ENCODE assay signal across 7 mouse cellular contexts in genomic region chr12:102719552-102720315, GRCm38 (mm10). TPM values are rescaled to one million over a fixed set of nuclear protein-coding genes. Genes with fewer than 3 reads are reported as not detected.
DNase-seq lines count a peak whose midpoint lies in the region; ATAC-seq and TF ChIP-seq lines count a peak whose summit lies in the region.

No protein-coding gene starts in this region.

- no peaks in the 10 kb centered on the region for H3K27me3 ChIP-seq in spleen, adult 2 months (ENCODE audit: control insufficient read depth, insufficient read depth, low read length)
- no peaks in the 10 kb centered on the region for H3K27me3 ChIP-seq in forebrain, embryonic 16.5 days (replicated peaks; ENCODE audit: control insufficient read depth, insufficient read depth, low read length)

- DNase-seq in spleen, adult 2 months (ENCODE audit: low read depth in 1 of 2, low spot score in 2 of 2): peak in 1 of 2 experiments; percentile 25
- DNase-seq in spleen, postnatal 4 days (ENCODE audit: low spot score in 2 of 2): no peak
- peak; percentile 78 for DNase-seq in brain, adult 2 months (ENCODE audit: low read depth, low spot score)
- peak; percentile 55 for DNase-seq in kidney, postnatal 14 days
- peak; percentile 33 to 49 for DNase-seq in natural killer cell, adult 2 months (ENCODE audit: low spot score in 2 of 2)
- no peak for DNase-seq in ovary, postnatal 10 days (ENCODE audit: low spot score)

- no peaks in the 10 kb centered on the region for H3K9me3 ChIP-seq in forebrain, embryonic 16.5 days (ENCODE audit: control insufficient read depth, low read length)

- no peak overlapping the region for H3K4me3 ChIP-seq in spleen, adult 2 months (ENCODE audit: extremely low read depth, insufficient read depth, insufficient read length)
- no peak overlapping the region for H3K4me3 ChIP-seq in forebrain, embryonic 16.5 days (replicated peaks; ENCODE audit: low read length)

- peak overlapping the region; percentile 30 for H3K4me2 ChIP-seq in forebrain, embryonic 16.5 days (ENCODE audit: low read length)

- peak; percentile 49; the same call in 1 of the 2 replicates for TF ChIP-seq CTCF in spleen, adult 2 months (IDR thresholded peaks at IDR 0.05; ENCODE audit: extremely low read depth, insufficient read depth, insufficient read length, insufficient replicate concordance)

- no peaks in the 10 kb centered on the region for H3K36me3 ChIP-seq in spleen, adult 2 months (ENCODE audit: control insufficient read depth, insufficient read depth, low read length)
- H3K36me3 ChIP-seq in forebrain, embryonic 16.5 days (ENCODE audit: control insufficient read depth, insufficient read depth): no peaks in the 10 kb centered on the region

- H3K27ac ChIP-seq in spleen, adult 2 months (ENCODE audit: insufficient read depth, low read length): no peak overlapping the region
- H3K27ac ChIP-seq in forebrain, embryonic 16.5 days (ENCODE audit: low read length): no peak overlapping the region

- peak; percentile 79 for ATAC-seq in forebrain, embryonic 16.5 days

- TF ChIP-seq POLR2A in spleen, adult 2 months (IDR thresholded peaks at IDR 0.05; ENCODE audit: low read depth, low read length): no peak

- no peaks in the 10 kb centered on the region; the same call in 1 of the 2 replicates for H3K4me1 ChIP-seq in spleen, adult 2 months (ENCODE audit: control insufficient read depth, insufficient read depth, insufficient read length)
- H3K4me1 ChIP-seq in forebrain, embryonic 16.5 days (replicated peaks; ENCODE audit: control insufficient read depth, insufficient read depth, low read length): peaks cover 4% of the 10 kb centered on the region; the same call in 1 of the 2 replicates

- H3K9ac ChIP-seq in forebrain, embryonic 16.5 days (replicated peaks; ENCODE audit: low read depth, low read length): no peak overlapping the region

- 50% methylated on average over 13 of the region's 13 CpGs for WGBS in spleen, adult 2 months
- WGBS in forebrain, embryonic 16.5 days: 25% methylated on average over 13 of the region's 13 CpGs

RNA-seq across cellular contexts. Expression of gene Itpk1, which starts 15.0 kb away (rescaled TPM):
- polyA plus RNA-seq in spleen, adult 2 months (2012; rRNA removed): 21.1 and 22.2 TPM in 2 replicates
- polyA plus RNA-seq in forebrain, embryonic 16.5 days (2015; fragmentation: Nextera tagmentation; extraction: Ambion mirVana): 66.5 and 68.7 TPM in 2 replicates

RNA-seq across cellular contexts. Expression of gene Moap1, which starts 23.7 kb away (rescaled TPM):
- polyA plus RNA-seq in spleen, adult 2 months (2012; rRNA removed): 0.32 and 0.40 TPM in 2 replicates
- polyA plus RNA-seq in forebrain, embryonic 16.5 days (2015; fragmentation: Nextera tagmentation; extraction: Ambion mirVana): 53.6 and 60.2 TPM in 2 replicates

RNA-seq across cellular contexts. Expression of gene Tmem251, which starts 23.8 kb away (rescaled TPM):
- polyA plus RNA-seq in spleen, adult 2 months (2012; rRNA removed): 1.8 and 2.6 TPM in 2 replicates
- 11.0 and 11.9 TPM in 2 replicates for polyA plus RNA-seq in forebrain, embryonic 16.5 days (2015; fragmentation: Nextera tagmentation; extraction: Ambion mirVana)

RNA-seq across cellular contexts. Expression of gene Gm28051, which starts 37.8 kb away (rescaled TPM):
- polyA plus RNA-seq in spleen, adult 2 months (2012; rRNA removed): not detected in 2 replicates
- polyA plus RNA-seq in forebrain, embryonic 16.5 days (2015; fragmentation: Nextera tagmentation; extraction: Ambion mirVana): not detected in 2 replicates

RNA-seq across cellular contexts. Expression of gene Gon7, which starts 37.9 kb away (rescaled TPM):
- 11.3 and 13.7 TPM in 2 replicates for polyA plus RNA-seq in spleen, adult 2 months (2012; rRNA removed)
- polyA plus RNA-seq in forebrain, embryonic 16.5 days (2015; fragmentation: Nextera tagmentation; extraction: Ambion mirVana): 43.6 and 50.0 TPM in 2 replicates

Comparison
In these comparisons a context has a peak if more than half of its experiments do, and no peak if none do; other contexts are left out.
1. DNase-seq: peak in brain, adult 2 months (single experiment), kidney, postnatal 14 days (single experiment) and natural killer cell, adult 2 months (2 of 2); none in spleen, postnatal 4 days (0 of 2) and ovary, postnatal 10 days (single experiment).
2. RNA of gene Moap1, which starts 23.7 kb away (polyA plus RNA-seq): 53.6 to 60.2 TPM in forebrain, embryonic 16.5 days; 0.32 to 0.40 TPM in spleen, adult 2 months; every median in the first group is over 10 times any median in the second.